Mouse (Mus musculus) kidney, postnatal 25 days (tissue): Measurements from ENCODE around the gene Gsta2.
"Not testable (repeated sequence)": the region's sequence is repeated elsewhere in the genome, so short reads cannot be mapped to it uniquely, and the experiment has no call there.

Source experiments
- DNase-seq, 2 experiments: peaks; one replicate each; pipeline ENCODE4 v3.0.0; 2021; ENCODE audit warnings: mixed read lengths in 2 of 2

Gsta2 gene

DNA sequence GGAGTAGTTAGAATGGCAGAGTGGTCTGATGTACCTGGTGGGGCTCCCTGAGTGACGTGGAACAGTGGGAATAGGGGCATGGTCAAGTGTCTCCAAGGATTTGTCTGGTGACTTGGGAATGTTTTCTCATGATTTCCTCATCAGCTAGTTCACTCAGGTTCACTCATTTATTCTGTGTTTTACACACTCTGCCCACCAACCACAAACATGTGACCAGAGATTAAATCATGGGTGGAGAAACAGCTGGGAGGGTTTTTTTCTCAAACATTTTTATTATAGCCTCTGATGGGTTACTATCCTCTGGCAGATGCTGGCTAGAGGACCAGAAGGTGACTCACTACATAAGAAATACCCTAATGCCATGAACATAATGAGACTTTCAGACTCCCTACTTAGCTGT lies 57.4 kb downstream of the Gsta2 start:
- DNase-seq: no peak

DNA sequence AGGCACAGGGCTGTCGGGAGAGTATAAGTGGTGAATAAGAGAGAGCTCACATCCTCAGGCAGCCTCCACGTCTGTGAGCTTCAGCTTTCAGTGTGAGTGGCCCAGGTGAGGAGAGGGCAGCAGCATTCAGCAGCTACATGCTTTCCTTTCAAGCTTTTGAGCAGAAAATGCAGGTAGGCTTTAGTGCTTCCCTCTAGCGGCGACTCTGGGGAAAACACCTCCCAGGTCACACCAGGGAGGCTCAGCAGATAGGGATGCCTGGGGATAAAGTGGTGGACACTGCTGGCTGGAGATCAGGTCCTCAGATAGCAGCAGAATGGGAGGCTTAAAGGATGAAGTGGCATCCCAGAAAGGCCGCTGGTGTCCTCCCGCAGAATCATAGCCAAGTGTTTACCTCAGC lies 59.5 kb downstream of the Gsta2 start:
- peak; percentile 49 to 64 for DNase-seq

GRCm38 (mm10) chr9:78294781-78295180 lies 60.8 kb downstream of the Gsta2 start:
- DNase-seq: peak in 1 of 2 experiments; percentile 4

- peak; percentile 4 to 62 for DNase-seq
Measured at GRCm38 (mm10) chr9:78293683-78294082, 61.9 kb downstream of the Gsta2 start.

DNA sequence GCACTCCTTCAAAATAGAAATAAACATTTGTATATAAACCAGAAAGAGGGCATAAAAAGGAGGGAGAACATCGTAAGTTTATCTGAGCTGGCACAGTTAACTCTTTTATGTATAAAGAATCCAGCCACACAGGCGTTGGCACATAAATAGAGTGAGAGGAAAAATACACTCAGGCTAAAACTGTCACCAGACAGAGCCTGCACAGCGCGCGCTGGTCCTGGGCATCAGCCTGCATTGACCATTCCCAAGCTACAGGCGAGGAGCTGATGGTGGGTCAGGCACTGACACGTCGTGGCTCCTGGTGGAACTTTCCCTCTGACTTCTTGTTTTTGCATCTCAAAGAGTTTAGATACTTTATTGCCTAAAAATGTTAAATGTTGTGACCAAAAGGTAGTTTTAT lies 63.1 kb downstream of the Gsta2 start:
- DNase-seq: not testable (repeated sequence)

DNA sequence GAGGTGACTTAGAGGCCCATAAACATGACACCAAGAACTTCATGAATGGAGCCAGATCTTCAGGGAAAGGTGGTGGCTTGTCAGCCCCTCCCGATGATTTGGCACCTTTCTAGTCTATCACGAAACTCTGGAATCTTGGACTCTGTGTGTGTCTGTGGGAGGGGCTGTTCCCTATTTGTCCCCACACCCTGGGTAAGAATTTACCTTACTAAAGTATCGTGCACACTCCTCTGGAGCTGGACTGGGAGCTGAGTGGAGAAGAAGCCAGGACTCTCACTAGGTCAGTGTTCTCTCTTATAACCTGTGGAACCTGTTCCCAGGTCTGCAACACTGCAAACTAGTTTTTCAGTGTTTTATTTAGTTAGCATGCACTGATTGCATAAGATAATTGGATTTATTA lies 65.9 kb downstream of the Gsta2 start, which contains the start of gene Gm10639:
Gene Gm10639, plus strand, starts transcription at position 201 of the 400 bp plus-strand sequence.
- not testable (repeated sequence) for DNase-seq

DNA sequence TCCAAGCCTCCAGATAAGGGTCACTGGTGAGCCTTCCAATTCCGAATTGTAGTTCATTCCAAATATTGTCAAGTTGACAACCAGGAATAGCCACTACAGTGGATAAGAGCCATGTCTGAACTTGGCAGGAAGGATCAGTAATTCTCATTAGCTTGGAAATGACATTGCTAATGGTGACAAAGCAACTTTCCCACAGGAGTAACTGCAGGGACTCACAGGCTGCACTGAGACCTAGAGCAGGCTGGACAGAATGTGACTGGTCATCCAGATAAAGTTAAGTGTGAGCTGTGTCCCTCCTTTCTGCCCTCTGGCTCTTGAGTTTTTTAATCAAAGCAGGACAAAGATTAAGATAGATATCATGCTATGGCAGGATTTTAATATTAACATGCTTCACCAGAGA lies 66.5 kb downstream of the Gsta2 start:
- not testable (repeated sequence) for DNase-seq

- DNase-seq: peak; percentile 70 to 82
Measured at GRCm38 (mm10) chr9:78282002-78282711, 73.4 kb downstream of the Gsta2 start.
